Mouse (Mus musculus): ENCODE results near the gene Ccdc38.

DNA sequence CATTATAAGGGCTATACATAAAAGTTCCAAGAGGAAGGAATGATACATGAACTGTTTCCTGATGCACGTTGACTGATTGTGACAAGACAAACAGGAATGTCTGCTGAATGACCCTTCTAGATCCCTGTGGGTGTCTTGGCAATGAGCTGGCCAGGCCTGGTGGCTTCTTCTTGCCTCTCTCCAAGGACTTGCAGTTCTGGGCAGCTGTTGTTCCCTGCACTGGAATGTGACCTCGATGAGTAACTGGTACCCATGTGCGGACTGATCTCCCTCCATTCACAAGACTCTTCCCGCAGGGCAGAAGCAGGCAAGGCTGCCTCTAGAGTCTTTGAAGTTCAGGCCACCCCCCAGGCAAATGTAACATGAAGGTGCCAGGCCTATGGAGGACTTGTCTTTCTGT lies 55.4 kb downstream of the Ccdc38 start:
- TF ChIP-seq CTCF (IDR thresholded peaks at IDR 0.05; ENCODE audit: low read depth, low read length) (no peak), POLR2A (IDR thresholded peaks at IDR 0.05; ENCODE audit: extremely low read depth, insufficient read depth, low read length) (no peak)
